Comparison of ENCODE assay signal across 16 mouse cellular contexts in the genomic region with DNA sequence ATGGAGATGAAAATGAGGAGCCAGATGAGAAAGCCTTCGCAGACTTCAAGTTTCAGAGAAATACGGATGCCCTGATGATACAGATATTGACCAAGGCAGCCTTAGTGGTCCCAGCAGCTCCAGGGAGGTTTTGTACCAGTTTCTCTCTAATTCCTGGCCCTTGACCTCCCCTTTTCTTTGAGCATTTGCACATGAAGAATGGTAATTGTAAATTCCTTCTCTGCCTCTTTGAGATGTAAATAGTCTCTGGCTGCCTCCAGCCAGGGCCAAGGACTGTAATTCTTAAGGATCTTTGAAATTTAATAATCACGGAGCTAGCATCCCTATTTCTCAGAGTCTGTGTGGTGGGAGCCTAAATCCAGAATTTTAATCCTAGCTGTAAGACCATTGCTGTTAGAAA.
"Had no signal": no experiment of that assay in that cellular context is flagged by ENCODE, and none has a peak within 500 bp of the region (broad histone marks: within the 10 kb centered on the region; RNA-seq: fewer than 3 reads in every experiment).

No protein-coding gene starts in this region.

- H3K9me3 ChIP-seq: liver, embryonic 13.5 days; midbrain, embryonic 13.5 days; neural tube, embryonic 12.5 days; neural tube, embryonic 15.5 days had no signal

- H3K4me1 ChIP-seq: liver, embryonic 13.5 days; neural tube, embryonic 12.5 days; neural tube, embryonic 15.5 days had no signal

- H3K4me2 ChIP-seq: liver, embryonic 13.5 days; midbrain, embryonic 13.5 days; neural tube, embryonic 12.5 days; neural tube, embryonic 15.5 days had no signal

- H3K36me3 ChIP-seq: liver, embryonic 13.5 days; midbrain, embryonic 13.5 days; neural tube, embryonic 12.5 days; neural tube, embryonic 15.5 days had no signal

- H3K9ac ChIP-seq: liver, embryonic 13.5 days; midbrain, embryonic 13.5 days; neural tube, embryonic 12.5 days; neural tube, embryonic 15.5 days had no signal

- H3K27me3 ChIP-seq: liver, embryonic 13.5 days; midbrain, embryonic 13.5 days; neural tube, embryonic 12.5 days; neural tube, embryonic 15.5 days had no signal

- H3K4me3 ChIP-seq: layer of hippocampus, adult 2 months; liver, embryonic 13.5 days; midbrain, embryonic 13.5 days; neural tube, embryonic 12.5 days; neural tube, embryonic 15.5 days had no signal

- H3K27ac ChIP-seq: kidney, postnatal 0 days; layer of hippocampus, adult 2 months; liver, embryonic 13.5 days; midbrain, embryonic 13.5 days; neural tube, embryonic 12.5 days; neural tube, embryonic 15.5 days; stomach, postnatal 0 days had no signal

- DNase-seq: kidney, postnatal 25 days; layer of hippocampus, adult 9-11 months; liver, embryonic 13.5 days; lung, postnatal 4 days; right cerebral cortex, adult 18-20 months; right cerebral cortex, postnatal 14 days; right cerebral cortex, postnatal 4 days; thymus, adult 2 months; thymus, postnatal 14 days; thymus, postnatal 4 days had no signal

- ATAC-seq: midbrain, embryonic 13.5 days had no signal
